Mouse (Mus musculus) intestine, postnatal 0 days (tissue): ENCODE data around the gene Ddo. TPM values are rescaled to one million over a fixed set of nuclear protein-coding genes. Genes with fewer than 3 reads are reported as not detected.

Experiments used
- ATAC-seq: fragments of 200-750 bp; cut with Nextera tagmentation; 2 replicates; pipeline ENCODE4 v1.8.0; 2017; ENCODE audit warnings: mild to moderate bottlenecking, moderate TSS enrichment, moderate library complexity
- H3K27ac ChIP-seq: fragments of 300-500 bp; sonication (generic); 2 replicates; pipeline ENCODE4 v1.5.1; 2014; ENCODE audit warnings: mild to moderate bottlenecking, low read depth, low read length, moderate library complexity
- H3K27me3 ChIP-seq: fragments of 300-500 bp; sonication (generic); replicated peaks from 2 replicates; pipeline ENCODE4 v1.6.1; 2014; ENCODE audit warnings: low read length, mixed read lengths; ENCODE audit not compliant: control insufficient read depth, insufficient read depth
- H3K36me3 ChIP-seq: fragments of 300-500 bp; sonication (generic); 2 replicates; pipeline ENCODE4 v1.6.1; 2014; ENCODE audit warnings: mild to moderate bottlenecking, moderate library complexity; ENCODE audit not compliant: control insufficient read depth, insufficient read depth
- H3K4me1 ChIP-seq: fragments of 300-500 bp; sonication (generic); replicated peaks from 2 replicates; pipeline ENCODE4 v1.6.1; 2014; ENCODE audit warnings: antibody characterized with exemption, low read length, mixed read lengths; ENCODE audit not compliant: control insufficient read depth, insufficient read depth
- H3K4me2 ChIP-seq: fragments of 300-500 bp; sonication (generic); replicated peaks from 2 replicates; pipeline ENCODE4 v1.6.1; 2014; ENCODE audit warnings: low read depth, mild to moderate bottlenecking, moderate library complexity
- H3K4me3 ChIP-seq: fragments of 300-500 bp; sonication (generic); 2 replicates; pipeline ENCODE4 v1.5.1; 2014; ENCODE audit warnings: low read depth, low read length
- H3K9ac ChIP-seq: fragments of 300-500 bp; sonication (generic); 2 replicates; pipeline ENCODE4 v1.6.1; 2014; ENCODE audit warnings: mild to moderate bottlenecking, low read depth, low read length
- H3K9me3 ChIP-seq: fragments of 300-500 bp; sonication (generic); 2 replicates; pipeline ENCODE4 v1.6.1; 2016; ENCODE audit warnings: mixed run types; ENCODE audit not compliant: control insufficient read depth
- CTCF ChIP-seq: sonication (generic); IDR thresholded peaks from 2 replicates; pipeline ENCODE4 v1.5.1; 2016; ENCODE audit warnings: low read depth, mild to moderate bottlenecking, control low read depth, antibody characterized with exemption, moderate library complexity
- WGBS: fragments of 180-500 bp; shearing (Covaris S2); extraction: QIAGEN DNeasy Blood & Tissue Kit; methylation state at CpG from one replicate; pipeline ENCODE4 v1.1.7; 2014; 5-methylcytosine and 5-hydroxymethylcytosine counted together
- polyA plus RNA-seq: library from polyadenylated mRNA; unstranded; fragments of >200 nt; fragmentation: Nextera tagmentation; extraction: Ambion mirVana; gene quantifications from 2 replicates; pipeline ENCODE4 v1.2.1, GENCODE M21; 2015

The Ddo gene
- polyA plus RNA-seq, 1 experiment from 2014 or later = 0.76 TPM

- Histone ChIP-seq H3K27ac (peak within 1 kb of the TSS; percentile 35; the same call in 1 of the 2 replicates), H3K36me3 (no peaks in the 10 kb centered on the region), H3K27me3 (no peaks in the 10 kb centered on the region), H3K4me1 (0 out of 2 replicates have a peak, but pooled peaks cover 3% of the 10 kb centered on the region), H3K4me2 (peak within 1 kb of the TSS; percentile 100), H3K4me3 (peak within 1 kb of the TSS; percentile 56), H3K9ac (peak within 1 kb of the TSS; percentile 71), H3K9me3 (no peaks in the 10 kb centered on the region)
- ATAC-seq = peak; percentile 74
- under 1% methylated on average over 50 of the region's 50 CpGs for WGBS
- TF ChIP-seq CTCF = peak; percentile 89
Measured at GRCm38 (mm10) chr10:40683092-40683867, 53.5 kb downstream of the Ddo start, which contains the start of gene Mettl24. Gene Mettl24 (plus strand): TSS chr10:40683282.

- no peak for TF ChIP-seq CTCF
- peak overlapping the region; percentile 56 for H3K4me3 ChIP-seq
- no peak overlapping the region for H3K9ac ChIP-seq
- H3K36me3 ChIP-seq = no peaks in the 10 kb centered on the region
- ATAC-seq = no peak
- 66% methylated on average over 9 of the region's 9 CpGs for WGBS
- H3K27ac ChIP-seq = no peak overlapping the region
- H3K4me1 ChIP-seq = 0 out of 2 replicates have a peak, but pooled peaks cover 3% of the 10 kb centered on the region
- peak overlapping the region; percentile 100 for H3K4me2 ChIP-seq
- no peaks in the 10 kb centered on the region for H3K27me3 ChIP-seq
- H3K9me3 ChIP-seq = no peaks in the 10 kb centered on the region
Measured at GRCm38 (mm10) chr10:40683868-40684253, 54.0 kb downstream of the Ddo start.

- no peak for ATAC-seq
- Histone ChIP-seq H3K27ac (no peak overlapping the region), H3K9me3 (no peaks in the 10 kb centered on the region), H3K9ac (no peak overlapping the region), H3K4me3 (no peak overlapping the region), H3K27me3 (no peaks in the 10 kb centered on the region), H3K4me1 (0 out of 2 replicates have a peak, but pooled peaks cover 3% of the 10 kb centered on the region), H3K4me2 (no peak overlapping the region), H3K36me3 (no peaks in the 10 kb centered on the region)
- 92% methylated on average over 7 of the region's 7 CpGs for WGBS
- TF ChIP-seq CTCF = no peak
Measured at GRCm38 (mm10) chr10:40684326-40684725, 54.5 kb downstream of the Ddo start.

GRCm38 (mm10) chr10:40685641-40686040 lies 55.8 kb downstream of the Ddo start:
- H3K9ac ChIP-seq = no peak overlapping the region
- no peak overlapping the region for H3K4me3 ChIP-seq
- no peak overlapping the region for H3K27ac ChIP-seq
- no peaks in the 10 kb centered on the region for H3K9me3 ChIP-seq
- 0 out of 2 replicates have a peak, but pooled peaks cover 3% of the 10 kb centered on the region for H3K4me1 ChIP-seq
- 40% methylated on average over 8 of the region's 8 CpGs for WGBS
- no peak overlapping the region for H3K4me2 ChIP-seq
- no peaks in the 10 kb centered on the region for H3K36me3 ChIP-seq
- no peak for ATAC-seq
- no peak for TF ChIP-seq CTCF
- H3K27me3 ChIP-seq = no peaks in the 10 kb centered on the region

- 87% methylated on average over 4 of the region's 4 CpGs for WGBS
- TF ChIP-seq CTCF = no peak
- H3K4me3 ChIP-seq = no peak overlapping the region
- H3K4me1 ChIP-seq = 0 out of 2 replicates have a peak, but pooled peaks cover 3% of the 10 kb centered on the region
- ATAC-seq = no peak
- no peak overlapping the region for H3K9ac ChIP-seq
- no peaks in the 10 kb centered on the region for H3K36me3 ChIP-seq
- H3K9me3 ChIP-seq = no peaks in the 10 kb centered on the region
- H3K27me3 ChIP-seq = no peaks in the 10 kb centered on the region
- H3K4me2 ChIP-seq = no peak overlapping the region
- no peak overlapping the region for H3K27ac ChIP-seq
Measured at GRCm38 (mm10) chr10:40686976-40687375, 57.2 kb downstream of the Ddo start.

GRCm38 (mm10) chr10:40687407-40687806 lies 57.6 kb downstream of the Ddo start:
- Histone ChIP-seq H3K9me3 (no peaks in the 10 kb centered on the region), H3K27ac (no peak overlapping the region), H3K36me3 (no peaks in the 10 kb centered on the region), H3K4me3 (no peak overlapping the region), H3K4me2 (no peak overlapping the region), H3K9ac (no peak overlapping the region), H3K4me1 (0 out of 2 replicates have a peak, but pooled peaks cover 3% of the 10 kb centered on the region), H3K27me3 (no peaks in the 10 kb centered on the region)
- ATAC-seq = no peak
- 72% methylated on average over 2 of the region's 2 CpGs for WGBS
- no peak for TF ChIP-seq CTCF
